Mouse (Mus musculus): ENCODE data around the gene Iqub.

Iqub gene

DNA sequence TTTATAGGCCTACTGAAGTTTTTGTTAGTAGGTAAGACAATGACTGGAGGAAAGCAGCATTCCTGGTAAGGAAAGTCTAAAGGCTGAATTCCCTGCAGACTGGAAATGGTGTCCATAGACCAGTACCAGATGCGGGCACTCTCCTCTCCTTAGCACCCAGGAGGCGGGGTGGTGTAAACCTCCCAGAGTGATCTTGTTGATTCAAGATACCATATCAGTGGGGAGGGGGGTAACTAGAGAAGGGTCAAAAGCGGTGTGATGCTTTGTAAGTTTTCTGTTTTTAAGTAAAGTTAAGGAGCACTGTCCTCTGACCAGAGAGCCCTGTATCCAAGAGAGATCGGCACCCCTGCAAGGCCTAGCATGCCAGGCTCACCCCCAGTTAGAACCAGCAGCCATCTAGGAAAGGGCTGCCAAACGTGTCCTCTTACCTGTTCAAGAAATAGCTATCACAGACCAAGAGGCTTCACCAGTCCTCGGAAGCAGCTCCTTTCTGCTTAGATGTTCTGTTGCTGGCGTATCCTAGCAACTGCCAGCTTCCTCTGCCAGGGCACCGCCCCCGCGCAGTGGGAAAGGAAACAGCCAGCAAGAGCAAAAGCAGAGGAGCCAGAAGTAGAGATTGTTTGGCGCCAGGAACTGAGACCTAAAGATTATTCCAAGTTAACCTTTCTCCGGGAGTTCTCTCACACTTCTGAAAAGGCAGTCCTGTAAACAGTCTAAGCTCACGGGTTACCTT, at the start of gene Iqub:
Gene Iqub (minus strand): TSS at position 516 of the 733 bp plus-strand sequence.
- DNase-seq (ENCODE audit: low read depth in 2 of 2, low spot score in 2 of 2), result peak in 1 of 2 experiments; percentile 32

GRCm38 (mm10) chr6:24564081-24564480, 49.2 kb upstream of the Iqub start:
- no peak for DNase-seq (ENCODE audit: low read depth in 2 of 2, low spot score in 2 of 2)

DNA sequence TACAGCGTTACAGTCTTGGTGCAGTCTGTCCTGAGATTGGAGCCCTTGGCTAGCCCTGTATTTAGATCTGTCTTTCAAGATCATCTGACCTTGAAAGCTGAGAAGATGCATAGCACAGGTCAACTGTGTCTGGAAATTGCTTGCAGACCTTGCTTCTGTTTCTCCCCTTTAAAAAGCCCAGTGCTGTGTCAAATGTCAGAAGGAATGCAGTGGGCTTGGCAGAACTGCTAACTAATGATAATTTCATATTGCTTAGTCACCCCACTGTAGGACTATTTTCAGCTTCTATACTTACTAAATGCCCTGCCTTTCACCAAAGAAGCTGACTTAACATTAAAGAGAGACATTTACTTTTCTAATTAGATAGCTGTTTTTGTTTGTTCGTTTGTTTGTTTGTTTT, 40.6 kb upstream of the Iqub start:
- no peak for DNase-seq (ENCODE audit: low read depth in 2 of 2, low spot score in 2 of 2)

DNA sequence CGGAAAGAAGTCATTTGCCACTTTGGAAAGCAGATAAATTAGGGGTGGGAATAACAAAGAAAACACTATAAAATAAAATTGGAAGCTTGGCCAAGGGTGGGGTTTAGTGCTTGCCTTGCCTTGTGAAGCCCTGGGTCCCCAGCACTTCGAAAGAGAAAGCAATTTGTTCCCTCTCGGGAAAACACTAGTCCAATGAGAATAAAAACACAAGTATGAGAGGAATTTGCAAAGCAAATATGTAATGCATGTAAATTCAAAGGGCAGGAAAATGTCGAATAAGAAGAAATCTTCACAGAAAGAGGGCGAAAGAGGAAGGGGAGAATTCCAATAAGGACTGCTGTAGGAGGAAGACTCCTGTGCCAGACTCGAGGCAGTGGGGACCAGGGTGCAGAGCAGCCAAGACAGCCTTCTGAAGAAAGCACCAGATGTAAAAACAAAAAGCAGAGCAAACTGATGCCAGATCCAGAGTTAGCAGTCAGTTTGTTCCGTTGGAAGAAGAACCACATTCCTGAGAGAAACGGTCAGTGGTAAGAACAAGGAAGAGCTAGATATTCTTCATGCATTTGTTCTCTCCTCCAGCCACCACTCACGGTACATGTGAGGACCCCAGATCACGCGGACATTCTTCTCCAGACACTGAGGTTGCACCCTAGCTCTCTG, 39.7 kb upstream of the Iqub start:
- DNase-seq (ENCODE audit: low read depth in 2 of 2, low spot score in 2 of 2), result no peak

- DNase-seq (ENCODE audit: low read depth in 2 of 2, low spot score in 2 of 2), result no peak
Measured at GRCm38 (mm10) chr6:24552046-24552445, 37.2 kb upstream of the Iqub start.

GRCm38 (mm10) chr6:24549801-24550200, 34.9 kb upstream of the Iqub start:
- DNase-seq (ENCODE audit: low read depth in 2 of 2, low spot score in 2 of 2), result no peak

GRCm38 (mm10) chr6:24546716-24547420, 32.0 kb upstream of the Iqub start:
- DNase-seq (ENCODE audit: low read depth in 2 of 2, low spot score in 2 of 2), result no peak

DNA sequence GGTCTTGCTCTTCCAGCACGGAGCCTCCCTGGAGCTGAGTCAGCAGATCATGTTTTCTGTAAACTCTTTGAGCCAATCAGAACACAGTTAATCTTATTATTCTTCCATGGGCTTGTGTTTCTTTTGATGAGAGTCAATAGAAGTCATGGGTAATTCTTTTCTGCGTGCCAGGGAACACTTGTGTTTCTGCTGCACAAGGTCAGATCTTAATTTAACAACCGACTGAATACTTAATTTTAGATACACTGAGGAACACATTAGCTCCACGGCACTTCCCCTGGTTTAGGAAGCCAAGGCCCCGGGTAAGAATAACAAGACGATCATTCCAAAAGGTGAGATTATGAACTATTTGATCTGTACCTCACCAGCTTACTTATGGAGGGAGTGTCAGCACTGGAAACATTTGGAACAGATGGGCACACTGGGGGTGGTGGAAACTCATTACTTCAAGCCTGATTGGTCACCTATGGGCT, 28.3 kb upstream of the Iqub start:
- DNase-seq (ENCODE audit: low read depth in 2 of 2, low spot score in 2 of 2), result no peak

GRCm38 (mm10) chr6:24542393-24542792, 27.5 kb upstream of the Iqub start:
- no peak for DNase-seq (ENCODE audit: low read depth in 2 of 2, low spot score in 2 of 2)

DNA sequence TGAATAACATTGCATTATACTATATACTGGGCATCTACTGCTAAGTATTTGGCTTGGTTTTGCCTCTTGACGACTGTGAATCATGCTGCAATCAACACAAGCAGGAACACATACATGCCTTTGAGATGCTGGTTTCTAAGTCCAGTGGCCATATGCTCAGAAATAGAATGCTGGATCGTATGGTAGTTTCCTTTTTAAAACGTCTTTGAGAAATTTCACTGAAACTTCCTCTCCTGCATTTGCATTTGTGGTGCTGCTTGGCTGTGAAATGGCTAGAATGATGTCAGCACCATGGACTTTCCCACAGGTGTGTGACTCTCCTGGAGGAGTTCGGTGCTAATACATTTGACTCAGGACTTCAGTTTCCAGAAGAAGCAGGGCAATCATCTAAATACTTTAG, 25.2 kb upstream of the Iqub start:
- DNase-seq (ENCODE audit: low read depth in 2 of 2, low spot score in 2 of 2), result no peak

DNA sequence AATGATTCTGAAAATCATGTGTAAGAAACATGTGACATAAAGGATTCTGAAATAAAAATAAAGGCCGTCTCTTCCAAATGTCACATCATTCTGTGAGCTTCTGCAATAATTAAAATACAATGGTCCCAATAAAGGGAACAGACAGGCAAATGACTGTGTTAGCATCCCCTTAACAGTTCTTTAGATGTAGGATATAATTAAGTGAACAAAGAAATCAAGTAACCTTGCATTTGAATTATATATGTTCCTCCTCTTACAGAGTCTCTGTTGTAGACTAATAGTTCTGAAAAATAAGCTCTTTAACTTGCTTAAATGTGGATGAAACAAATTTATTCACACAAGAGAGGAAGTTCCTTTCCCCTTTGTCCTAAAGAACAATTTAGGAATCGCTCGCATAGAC, 23.6 kb upstream of the Iqub start:
- DNase-seq (ENCODE audit: low read depth in 2 of 2, low spot score in 2 of 2), result no peak

DNA sequence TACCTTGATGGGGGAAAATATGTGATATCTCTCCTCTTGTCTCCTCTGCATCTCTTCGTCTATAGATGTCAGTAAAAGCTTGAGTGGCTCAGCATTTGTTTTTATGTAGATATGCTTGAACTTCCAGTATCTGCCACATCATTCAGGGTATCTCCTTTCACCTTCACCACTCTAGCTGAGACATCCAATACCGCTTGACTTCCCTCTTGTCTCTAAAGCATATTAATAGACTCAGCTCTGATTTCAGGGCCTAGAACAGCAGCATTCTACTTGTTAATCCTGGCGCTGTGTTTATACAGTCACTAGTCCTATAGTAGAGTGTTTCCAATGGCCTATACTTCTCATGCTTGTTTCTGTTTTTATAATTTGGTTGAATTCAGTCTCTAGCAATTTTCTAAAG, 17.9 kb upstream of the Iqub start:
- no peak for DNase-seq (ENCODE audit: low read depth in 2 of 2, low spot score in 2 of 2)

DNA sequence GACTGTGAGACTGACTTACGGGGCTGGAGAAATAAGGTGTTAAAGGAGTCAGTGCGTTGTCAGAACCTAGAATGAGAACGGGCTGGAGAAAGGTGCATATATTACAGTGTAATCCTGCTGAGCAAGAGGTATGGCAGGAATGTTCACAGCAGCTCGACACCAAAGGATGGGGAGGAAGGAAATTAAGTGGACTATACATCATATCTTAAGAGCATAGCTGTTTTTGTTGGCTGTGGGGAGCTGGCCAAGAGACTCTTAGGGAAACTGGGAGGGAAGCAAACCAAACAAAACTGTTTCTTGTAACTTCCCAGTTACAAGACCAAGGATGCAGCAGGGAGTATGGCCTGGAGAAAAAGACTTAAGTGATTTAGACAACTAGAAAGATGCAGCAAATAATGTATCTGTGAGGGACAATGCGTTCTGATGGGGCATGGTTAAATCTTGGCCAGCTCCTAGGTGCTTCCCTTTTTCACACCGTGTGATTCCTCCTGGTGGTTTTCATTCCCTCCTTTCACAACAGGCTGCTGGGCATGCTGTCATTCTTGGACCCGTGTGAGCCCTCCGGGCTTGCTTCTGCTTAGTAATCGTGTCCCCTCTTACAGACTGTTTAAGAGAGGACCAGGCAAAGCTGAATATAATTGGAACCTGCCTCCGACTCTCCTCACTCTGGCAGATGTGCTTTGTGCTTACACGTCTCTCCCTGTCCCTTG, 16.0 kb upstream of the Iqub start:
- DNase-seq (ENCODE audit: low read depth in 2 of 2, low spot score in 2 of 2), result no peak

DNA sequence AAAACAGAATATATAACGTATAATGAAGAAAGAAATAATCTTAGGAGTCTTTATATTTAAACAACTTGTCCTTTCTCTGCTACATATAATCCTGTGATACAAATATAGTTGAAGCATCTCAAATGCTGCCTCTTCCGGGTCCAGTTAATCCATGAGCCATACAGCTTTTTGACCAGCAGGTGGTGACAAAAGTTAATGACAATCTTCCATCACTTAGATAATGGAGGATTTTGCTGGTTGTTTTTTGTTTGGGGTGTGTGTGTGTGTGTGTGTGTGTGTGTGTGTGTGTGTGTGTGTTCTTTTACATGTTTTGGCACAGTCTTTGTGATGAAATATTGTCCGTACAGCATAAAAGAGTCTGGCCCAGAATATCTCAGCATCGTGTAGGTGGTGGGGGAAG, 15.3 kb upstream of the Iqub start:
- DNase-seq (ENCODE audit: low read depth in 2 of 2, low spot score in 2 of 2), result peak; percentile 23 to 50

DNA sequence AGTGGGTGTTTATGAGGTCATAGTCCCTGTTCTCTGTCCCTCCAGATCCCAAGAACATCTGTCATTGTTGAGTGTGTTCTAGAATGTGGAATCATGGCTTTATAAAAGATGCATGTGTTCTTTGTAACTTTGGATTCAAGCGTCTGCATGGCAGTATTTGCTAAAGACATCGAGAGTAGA, 13.1 kb upstream of the Iqub start, which contains the start of gene Asb15:
Gene Asb15 (plus strand): TSS at position 81 of the 180 bp plus-strand sequence.
- no peak for DNase-seq (ENCODE audit: low read depth in 2 of 2, low spot score in 2 of 2)

GRCm38 (mm10) chr6:24527155-24528063, 12.5 kb upstream of the Iqub start, which contains the start of gene Ndufa5:
Gene Ndufa5, minus strand, starts transcription at chr6:24528013.
- peak; percentile 86 to 89 for DNase-seq (ENCODE audit: low read depth in 2 of 2, low spot score in 2 of 2)

DNA sequence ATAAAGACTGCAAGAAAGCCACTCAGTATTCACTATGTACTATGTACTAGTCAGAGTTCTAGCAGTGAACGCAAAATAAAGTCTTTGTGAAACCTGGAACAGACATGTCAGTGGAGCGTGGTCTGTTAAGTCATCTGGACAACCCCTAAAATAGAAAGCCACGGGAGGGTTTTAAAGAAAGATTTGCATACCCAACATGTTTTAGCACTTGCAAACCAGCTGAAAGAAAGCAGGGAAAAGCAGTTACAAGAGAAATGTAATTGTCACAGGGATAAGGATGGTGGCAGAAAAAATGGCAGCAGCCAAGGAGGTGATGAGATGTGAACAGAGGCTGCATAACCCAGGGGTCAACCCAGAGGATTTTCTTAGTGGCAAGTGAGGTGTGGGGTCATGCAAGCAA, 10.8 kb upstream of the Iqub start:
- DNase-seq (ENCODE audit: low read depth in 2 of 2, low spot score in 2 of 2), result no peak

DNA sequence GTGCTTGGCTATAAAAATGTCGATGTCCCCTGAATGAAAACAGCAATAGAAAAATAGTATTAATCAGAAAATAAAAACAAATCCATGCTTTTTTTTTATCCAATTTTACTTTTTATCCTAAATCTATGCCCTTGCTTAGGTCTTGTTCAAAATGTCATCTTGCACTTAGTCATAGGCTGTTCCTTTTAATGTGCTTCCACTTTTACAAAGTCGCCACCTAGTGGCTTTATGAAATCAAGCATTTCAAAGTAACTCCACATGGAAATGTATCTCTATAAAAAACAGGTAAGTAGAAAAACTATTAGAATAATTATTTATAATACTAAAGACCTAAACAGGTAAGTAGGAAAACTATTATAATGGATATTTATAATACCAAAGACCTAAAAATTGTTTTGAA, 1.3 kb upstream of the Iqub start:
- DNase-seq (ENCODE audit: low read depth in 2 of 2, low spot score in 2 of 2), result no peak

DNA sequence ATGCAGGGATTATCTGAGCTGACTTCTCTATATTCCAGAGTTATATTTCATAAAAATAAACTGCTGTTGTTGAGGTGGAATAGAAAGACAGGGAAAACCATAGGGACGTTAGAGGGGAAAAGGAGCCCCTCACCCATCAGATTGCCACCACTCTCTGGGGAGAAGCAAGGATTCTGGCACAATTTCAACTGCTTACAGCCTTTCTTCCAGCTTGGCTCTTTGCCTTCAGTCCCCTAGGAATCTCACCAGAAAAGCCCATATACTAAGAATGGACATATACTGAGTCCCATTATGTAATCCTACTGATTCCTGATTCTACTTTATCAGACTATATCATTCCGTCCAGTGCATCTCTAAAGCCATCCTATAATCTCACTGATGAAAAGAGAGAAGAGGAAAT, 10.7 kb downstream of the Iqub start:
- no peak for DNase-seq (ENCODE audit: low read depth in 2 of 2, low spot score in 2 of 2)

DNA sequence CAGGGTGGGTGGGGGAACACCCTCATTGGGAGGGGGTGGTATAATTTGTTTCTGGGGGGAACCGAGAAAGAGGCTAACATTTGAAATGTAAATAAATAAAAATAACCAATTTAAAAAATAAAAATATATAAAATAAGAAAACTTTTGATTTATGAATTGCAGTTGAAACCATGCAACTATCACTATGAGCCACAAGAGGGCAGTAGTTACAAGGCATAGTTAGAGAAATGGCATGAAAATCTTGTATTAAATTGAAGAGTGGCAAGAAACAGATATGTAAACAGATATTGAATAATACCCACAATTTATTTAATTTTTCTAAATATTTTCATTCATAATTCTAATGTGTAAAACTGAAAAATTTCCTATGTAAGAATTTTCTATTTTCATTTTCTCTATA, 24.5 kb downstream of the Iqub start:
- no peak for DNase-seq (ENCODE audit: low read depth in 2 of 2, low spot score in 2 of 2)

GRCm38 (mm10) chr6:24486530-24486929, 28.3 kb downstream of the Iqub start:
- DNase-seq (ENCODE audit: low read depth in 2 of 2, low spot score in 2 of 2), result no peak

Data from CD8-positive naive resting alpha-beta T cell, adult 2 months (primary cell).